Mouse (Mus musculus): ENCODE measurements around the gene Cdh13. TPM values are rescaled to one million over a fixed set of nuclear protein-coding genes. Genes with fewer than 3 reads are reported as not detected.
"Not testable (repeated sequence)": the region's sequence is repeated elsewhere in the genome, so short reads cannot be mapped to it uniquely, and the experiment has no call there.

The Cdh13 gene
- polyA plus RNA-seq, 1 experiment = 30.7 TPM

DNA sequence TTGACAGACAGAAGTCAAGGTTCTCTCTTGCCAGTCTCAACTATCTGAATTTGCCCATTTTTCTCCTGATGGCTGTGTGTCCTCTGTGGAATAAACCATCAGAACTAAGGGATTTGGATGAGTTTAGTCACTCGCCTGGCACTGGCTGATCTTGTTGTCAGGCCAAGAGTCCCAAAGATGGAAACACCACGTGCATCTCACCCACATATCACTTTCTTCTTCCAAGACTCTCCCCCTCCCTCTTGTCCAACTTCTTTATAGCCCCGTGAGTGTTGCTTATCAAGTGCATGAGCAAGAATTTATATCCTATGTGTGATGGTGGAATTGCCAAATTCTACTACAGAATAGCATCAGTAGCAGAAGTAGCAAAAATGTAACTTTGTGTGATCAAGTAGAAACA is 439.4 kb downstream of the Cdh13 start:
- Histone ChIP-seq H3K4me1 (ENCODE audit: control insufficient read depth, insufficient read depth, insufficient read length, low read length) (no peaks in the 10 kb centered on the region), H3K27ac (replicated peaks; ENCODE audit: low read depth, low read length) (no peak overlapping the region), H3K4me3 (ENCODE audit: insufficient read depth, low read depth, low read length) (no peak overlapping the region)

DNA sequence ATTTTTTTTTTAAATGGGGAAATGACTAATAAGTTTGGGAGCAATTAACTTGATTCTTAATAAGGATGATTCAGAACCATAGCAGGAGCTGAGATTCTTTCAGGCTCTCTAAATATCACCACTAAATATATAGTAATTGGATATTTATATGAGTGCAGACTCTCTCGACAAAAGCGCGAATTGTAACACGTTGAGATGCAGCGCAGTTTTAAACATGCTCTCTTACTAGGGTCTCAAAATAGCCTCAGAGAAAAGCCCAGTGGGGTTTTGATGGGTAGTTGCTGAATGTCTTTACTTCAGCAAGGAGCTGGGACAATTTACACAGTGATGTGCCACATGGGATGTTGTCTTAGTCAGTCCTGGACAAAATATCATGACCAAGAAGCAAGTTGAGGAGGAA is 442.1 kb downstream of the Cdh13 start:
- H3K4me1 ChIP-seq (ENCODE audit: control insufficient read depth, insufficient read depth, insufficient read length, low read length) = no peaks in the 10 kb centered on the region
- H3K4me3 ChIP-seq (ENCODE audit: insufficient read depth, low read depth, low read length) = no peak overlapping the region
- H3K27ac ChIP-seq (replicated peaks; ENCODE audit: low read depth, low read length) = no peak overlapping the region

DNA sequence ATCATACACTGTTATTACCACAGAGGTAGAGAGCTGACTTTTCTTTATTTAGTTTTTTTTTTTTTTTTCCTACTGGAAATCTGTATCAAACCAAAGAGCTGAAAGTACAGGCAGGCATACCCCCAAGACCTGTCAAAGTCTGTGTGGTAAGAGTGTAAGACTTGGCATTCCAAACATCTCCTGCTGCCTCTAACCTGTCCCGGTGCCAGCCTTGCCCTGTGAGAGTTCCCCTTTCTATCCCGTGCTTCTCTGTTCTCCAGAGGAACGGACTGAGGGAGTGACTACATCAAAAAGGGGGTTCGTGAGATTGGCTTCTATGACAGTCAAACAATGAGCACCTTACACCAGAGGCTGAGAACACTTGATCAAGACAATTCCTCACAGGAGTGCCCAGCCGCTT is 458.2 kb downstream of the Cdh13 start:
- no peaks in the 10 kb centered on the region for H3K4me1 ChIP-seq (ENCODE audit: control insufficient read depth, insufficient read depth, insufficient read length, low read length)
- H3K27ac ChIP-seq (replicated peaks; ENCODE audit: low read depth, low read length) = no peak overlapping the region
- H3K4me3 ChIP-seq (ENCODE audit: insufficient read depth, low read depth, low read length) = no peak overlapping the region

DNA sequence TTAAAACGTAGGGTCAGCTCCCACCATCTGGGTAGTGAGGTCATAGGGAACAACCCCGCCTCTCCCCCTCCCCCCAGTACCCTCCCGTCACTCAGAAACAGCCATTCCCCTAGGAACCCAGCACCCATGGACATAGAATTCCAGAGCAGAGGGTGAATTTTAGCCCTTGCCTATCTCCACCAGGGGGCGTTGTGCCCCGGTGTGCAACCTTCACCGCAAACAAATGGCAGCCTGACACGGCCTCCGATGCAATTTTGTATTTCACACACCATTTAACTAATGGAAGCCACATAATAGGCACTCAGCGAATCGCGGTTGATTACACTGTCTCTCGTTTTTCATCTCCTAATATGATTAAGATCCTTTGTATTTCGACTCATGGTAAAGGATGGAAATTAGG is 461.5 kb downstream of the Cdh13 start:
- Histone ChIP-seq H3K4me1 (ENCODE audit: control insufficient read depth, insufficient read depth, insufficient read length, low read length) (no peaks in the 10 kb centered on the region), H3K27ac (replicated peaks; ENCODE audit: low read depth, low read length) (no peak overlapping the region), H3K4me3 (ENCODE audit: insufficient read depth, low read depth, low read length) (no peak overlapping the region)

DNA sequence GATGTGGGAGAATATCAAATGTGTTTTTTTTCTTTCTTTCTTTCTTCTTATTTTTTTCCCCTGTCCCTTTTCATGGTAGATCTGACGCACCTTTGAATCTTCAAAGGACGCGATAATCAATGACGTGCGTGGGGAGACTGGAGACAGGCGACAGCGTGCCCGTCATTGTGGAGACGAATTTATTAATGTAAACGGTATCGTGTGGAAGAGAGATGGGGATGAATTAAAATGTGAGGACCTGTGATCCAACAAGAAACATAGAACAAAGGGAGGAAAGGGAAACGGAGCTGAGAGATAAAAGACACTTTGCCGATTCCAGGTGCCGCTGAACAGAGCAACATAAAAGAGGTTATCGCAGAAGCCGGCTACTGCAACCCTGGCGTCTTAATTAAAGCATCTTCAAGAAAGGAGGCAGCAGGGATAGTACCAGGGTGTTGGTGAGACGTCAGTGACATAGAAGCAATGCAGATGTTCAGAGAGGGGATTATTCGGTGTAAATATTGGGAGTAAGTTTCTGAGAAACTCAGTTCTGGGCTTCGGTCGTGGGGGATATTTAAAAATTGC is 464.6 kb downstream of the Cdh13 start:
- H3K27ac ChIP-seq (replicated peaks; ENCODE audit: low read depth, low read length) = no peak overlapping the region
- no peaks in the 10 kb centered on the region for H3K4me1 ChIP-seq (ENCODE audit: control insufficient read depth, insufficient read depth, insufficient read length, low read length)
- H3K4me3 ChIP-seq (ENCODE audit: insufficient read depth, low read depth, low read length) = no peak overlapping the region

DNA sequence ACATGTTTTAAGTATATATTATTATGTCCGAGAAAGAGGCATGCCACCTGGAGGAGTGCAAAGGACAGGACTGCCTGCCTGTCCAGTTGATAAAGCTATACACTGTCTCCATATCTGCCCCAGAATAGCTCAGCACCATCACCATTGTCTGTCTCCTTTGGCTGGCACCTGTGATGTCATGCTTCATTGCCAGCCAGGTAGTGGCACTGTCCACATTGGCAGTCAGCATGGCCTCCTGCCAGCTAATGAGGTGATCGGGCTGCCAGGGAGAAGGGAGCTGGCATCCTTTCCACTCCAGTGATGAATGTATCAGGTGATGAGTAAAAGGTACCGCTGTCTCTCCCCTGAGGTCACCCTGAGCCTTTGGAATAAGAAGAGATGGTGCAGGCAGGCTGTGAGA is 465.7 kb downstream of the Cdh13 start:
- Histone ChIP-seq H3K4me3 (ENCODE audit: insufficient read depth, low read depth, low read length) (no peak overlapping the region), H3K27ac (replicated peaks; ENCODE audit: low read depth, low read length) (no peak overlapping the region), H3K4me1 (ENCODE audit: control insufficient read depth, insufficient read depth, insufficient read length, low read length) (no peaks in the 10 kb centered on the region)

DNA sequence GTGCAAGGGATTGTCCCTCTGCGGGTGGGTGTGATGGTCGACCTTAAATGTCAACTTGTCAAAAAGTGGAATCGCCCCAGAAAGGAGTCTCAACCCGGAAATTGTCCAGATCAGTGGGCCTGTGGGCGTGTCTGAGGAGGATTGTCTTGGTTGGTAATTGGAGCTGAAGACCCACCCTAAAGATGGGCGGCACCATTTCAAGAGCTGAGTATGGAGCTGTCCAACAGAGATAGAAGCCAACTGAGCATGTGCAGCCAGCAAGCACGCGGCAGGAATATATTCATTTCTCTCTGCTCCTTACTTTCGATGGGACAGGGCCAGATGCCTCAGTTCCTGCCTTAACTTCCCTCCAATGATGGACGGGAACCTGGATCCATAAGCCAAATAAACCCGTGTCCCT is 466.3 kb downstream of the Cdh13 start:
- Histone ChIP-seq H3K4me3 (ENCODE audit: insufficient read depth, low read depth, low read length) (no peak overlapping the region), H3K27ac (replicated peaks; ENCODE audit: low read depth, low read length) (no peak overlapping the region), H3K4me1 (ENCODE audit: control insufficient read depth, insufficient read depth, insufficient read length, low read length) (no peaks in the 10 kb centered on the region)

DNA sequence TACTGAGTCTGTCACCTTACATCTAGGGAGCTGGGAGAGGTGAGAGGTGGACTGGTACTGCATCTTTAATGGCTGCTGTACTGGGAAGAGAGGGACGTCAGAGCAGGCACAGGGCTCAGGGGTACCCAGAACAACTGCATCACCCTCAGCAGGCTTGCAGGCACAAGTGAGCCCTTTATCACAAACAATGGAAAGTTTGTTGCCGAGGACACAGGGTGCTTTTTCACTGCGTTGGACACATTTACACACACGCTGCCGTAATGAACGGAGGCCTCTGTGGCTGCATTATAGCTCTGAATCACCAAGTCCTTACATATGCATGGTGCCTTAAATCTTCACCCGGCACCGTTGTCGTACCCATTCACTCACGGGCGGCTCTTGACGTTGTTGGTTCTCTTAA is 470.2 kb downstream of the Cdh13 start:
- Histone ChIP-seq H3K4me3 (ENCODE audit: insufficient read depth, low read depth, low read length) (no peak overlapping the region), H3K27ac (replicated peaks; ENCODE audit: low read depth, low read length) (no peak overlapping the region), H3K4me1 (ENCODE audit: control insufficient read depth, insufficient read depth, insufficient read length, low read length) (no peaks in the 10 kb centered on the region)

DNA sequence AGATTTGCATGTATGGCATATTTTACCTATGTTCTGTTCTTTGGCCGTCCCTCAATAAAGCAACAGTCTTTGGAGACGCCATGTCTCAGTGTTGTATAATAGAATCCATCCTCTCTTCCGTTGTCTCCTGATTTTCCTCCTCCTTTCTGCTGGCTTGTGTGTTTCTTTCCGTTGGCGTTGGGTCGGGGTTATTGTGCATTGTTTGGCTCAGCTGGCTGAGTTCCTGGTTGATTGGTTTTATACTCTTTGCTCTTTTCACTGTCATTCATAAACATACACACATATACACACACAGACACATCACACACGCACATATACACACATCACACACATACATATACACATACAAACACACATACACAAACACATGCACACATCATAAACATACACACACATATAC is 470.6 kb downstream of the Cdh13 start:
- Histone ChIP-seq H3K4me3 (ENCODE audit: insufficient read depth, low read depth, low read length) (no peak overlapping the region), H3K27ac (replicated peaks; ENCODE audit: low read depth, low read length) (no peak overlapping the region), H3K4me1 (ENCODE audit: control insufficient read depth, insufficient read depth, insufficient read length, low read length) (no peaks in the 10 kb centered on the region)

DNA sequence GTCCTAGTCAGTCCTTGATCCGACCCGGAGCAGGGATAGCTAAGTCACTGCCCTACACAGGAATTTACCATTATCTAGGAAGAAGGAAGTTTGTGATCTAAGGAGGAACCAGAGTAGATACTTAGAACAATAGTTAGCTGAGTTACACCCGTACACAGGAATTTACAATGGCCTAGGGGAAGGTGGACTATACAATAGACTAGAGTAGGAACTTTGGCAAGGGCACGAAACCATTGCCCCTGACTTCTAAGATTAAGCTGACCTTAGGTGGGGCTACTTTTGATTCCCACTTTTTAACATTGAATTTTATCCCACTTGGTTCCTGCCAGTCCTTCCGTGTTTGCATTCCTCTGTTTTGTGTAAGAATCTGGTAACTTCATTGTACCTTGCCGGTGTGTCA is 494.0 kb downstream of the Cdh13 start:
- 0 out of 2 replicates have a peak overlapping the region, but pooled peaks have one; percentile 40 for H3K27ac ChIP-seq (replicated peaks; ENCODE audit: low read depth, low read length)
- not testable (repeated sequence) for H3K4me3 ChIP-seq (ENCODE audit: insufficient read depth, low read depth, low read length); H3K4me1 ChIP-seq (ENCODE audit: control insufficient read depth, insufficient read depth, insufficient read length, low read length)

DNA sequence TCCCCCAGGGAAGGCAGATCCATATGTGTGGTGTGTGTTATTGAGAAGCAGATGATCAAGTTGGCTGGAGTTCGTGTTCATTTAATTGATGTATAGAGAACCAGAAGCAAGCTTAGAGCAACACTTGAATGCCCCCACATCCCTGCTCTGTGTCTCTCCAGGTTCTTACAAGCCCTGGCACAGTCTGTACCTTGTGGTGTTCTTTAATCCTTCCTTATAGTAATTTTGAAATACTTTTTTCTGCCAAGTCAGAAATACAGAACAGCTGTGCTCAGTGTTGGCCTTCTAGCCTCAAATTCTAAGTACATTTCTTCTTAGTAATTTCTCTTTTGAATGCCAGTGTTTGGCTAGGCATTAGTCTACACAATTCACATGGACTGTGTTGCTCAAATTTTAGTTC is 494.8 kb downstream of the Cdh13 start:
- H3K27ac ChIP-seq (replicated peaks; ENCODE audit: low read depth, low read length) = no peak overlapping the region
- H3K4me3 ChIP-seq (ENCODE audit: insufficient read depth, low read depth, low read length) = no peak overlapping the region
- no peaks in the 10 kb centered on the region; the same call in 1 of the 2 replicates for H3K4me1 ChIP-seq (ENCODE audit: control insufficient read depth, insufficient read depth, insufficient read length, low read length)

DNA sequence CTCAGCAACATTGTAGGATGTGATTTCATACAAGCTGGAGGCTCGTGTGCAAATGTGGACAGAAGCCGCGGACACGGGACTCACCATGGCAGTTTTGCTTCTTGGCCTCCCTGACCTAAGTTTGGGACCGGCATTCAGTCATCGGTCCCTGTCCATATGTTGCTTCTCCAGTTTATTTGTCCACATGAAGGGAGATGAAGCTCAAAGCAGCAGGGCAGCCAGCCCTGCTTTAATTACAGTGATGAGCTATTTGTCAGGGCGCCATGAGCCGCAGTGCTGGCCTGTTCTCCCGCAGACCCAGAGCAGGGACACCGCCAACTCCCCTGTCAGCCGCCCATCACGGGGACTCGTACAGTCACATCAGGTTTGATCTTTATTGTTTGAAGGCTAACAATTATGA is 502.1 kb downstream of the Cdh13 start:
- H3K4me1 ChIP-seq (ENCODE audit: control insufficient read depth, insufficient read depth, insufficient read length, low read length) = peaks cover 5% of the 10 kb centered on the region; the same call in 1 of the 2 replicates
- H3K27ac ChIP-seq (replicated peaks; ENCODE audit: low read depth, low read length) = no peak overlapping the region
- no peak overlapping the region for H3K4me3 ChIP-seq (ENCODE audit: insufficient read depth, low read depth, low read length)

DNA sequence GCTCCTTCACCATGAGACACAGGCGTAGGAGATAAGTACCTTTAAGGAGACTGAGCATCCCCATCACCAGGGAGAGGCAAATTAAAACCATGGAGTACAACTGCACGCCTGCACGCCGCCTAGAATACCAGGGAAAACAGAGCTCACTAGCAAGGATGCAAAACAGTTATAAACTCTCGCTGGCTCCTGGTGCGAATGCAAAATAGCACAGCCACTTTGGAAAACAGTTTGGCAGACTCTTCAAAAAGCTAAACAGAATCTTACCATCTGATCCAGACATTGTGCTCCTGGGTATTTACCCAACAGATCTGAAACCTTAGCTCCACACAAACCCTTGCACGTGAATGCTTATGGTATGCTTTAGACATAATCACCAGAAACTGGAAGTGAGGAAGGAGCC is 506.1 kb downstream of the Cdh13 start:
- Histone ChIP-seq H3K4me3 (ENCODE audit: insufficient read depth, low read depth, low read length) (no peak overlapping the region), H3K27ac (replicated peaks; ENCODE audit: low read depth, low read length) (no peak overlapping the region), H3K4me1 (ENCODE audit: control insufficient read depth, insufficient read depth, insufficient read length, low read length) (peaks cover 5% of the 10 kb centered on the region; the same call in 1 of the 2 replicates)

DNA sequence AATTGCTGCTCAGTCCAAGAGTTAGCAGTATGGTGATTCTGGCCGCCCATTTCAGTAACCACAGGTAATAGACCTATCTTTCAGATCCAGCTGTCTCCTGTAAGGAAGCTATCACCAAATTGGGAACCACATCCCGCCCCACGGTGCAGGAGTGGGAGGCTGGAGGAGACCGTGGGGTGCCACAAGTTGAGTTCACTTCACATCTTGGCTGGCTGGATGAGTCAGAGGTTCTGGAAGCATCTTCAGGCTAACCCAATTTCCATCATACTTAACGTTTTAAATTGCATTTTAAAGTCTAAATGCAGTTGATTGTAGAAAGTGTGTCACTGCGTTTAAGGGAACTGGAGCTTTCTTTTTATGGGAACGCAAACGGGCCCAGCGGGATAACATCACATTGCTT is 511.4 kb downstream of the Cdh13 start:
- no peaks in the 10 kb centered on the region for H3K4me1 ChIP-seq (ENCODE audit: control insufficient read depth, insufficient read depth, insufficient read length, low read length)
- H3K4me3 ChIP-seq (ENCODE audit: insufficient read depth, low read depth, low read length) = no peak overlapping the region
- H3K27ac ChIP-seq (replicated peaks; ENCODE audit: low read depth, low read length) = no peak overlapping the region

DNA sequence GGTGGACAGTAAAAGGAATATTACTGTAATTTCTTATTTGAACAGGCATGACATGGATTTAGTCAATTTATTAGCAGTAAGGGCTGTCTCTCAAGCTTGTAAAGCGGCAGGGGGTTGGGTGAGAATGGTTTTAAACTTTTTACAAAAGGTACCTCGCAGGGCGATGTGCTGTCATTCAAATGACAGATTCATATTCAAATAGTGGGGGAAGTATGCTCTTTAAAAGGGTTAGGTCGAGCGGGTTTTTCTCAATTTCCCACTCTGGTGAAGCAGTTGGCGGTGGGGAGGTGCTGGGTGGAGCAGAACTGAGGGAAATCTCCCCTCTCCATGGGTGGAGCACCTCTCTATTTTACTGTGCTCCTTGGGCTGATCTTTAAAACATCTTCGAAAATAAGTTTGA is 513.0 kb downstream of the Cdh13 start:
- Histone ChIP-seq H3K27ac (replicated peaks; ENCODE audit: low read depth, low read length) (no peak overlapping the region), H3K4me1 (ENCODE audit: control insufficient read depth, insufficient read depth, insufficient read length, low read length) (no peaks in the 10 kb centered on the region), H3K4me3 (ENCODE audit: insufficient read depth, low read depth, low read length) (no peak overlapping the region)

DNA sequence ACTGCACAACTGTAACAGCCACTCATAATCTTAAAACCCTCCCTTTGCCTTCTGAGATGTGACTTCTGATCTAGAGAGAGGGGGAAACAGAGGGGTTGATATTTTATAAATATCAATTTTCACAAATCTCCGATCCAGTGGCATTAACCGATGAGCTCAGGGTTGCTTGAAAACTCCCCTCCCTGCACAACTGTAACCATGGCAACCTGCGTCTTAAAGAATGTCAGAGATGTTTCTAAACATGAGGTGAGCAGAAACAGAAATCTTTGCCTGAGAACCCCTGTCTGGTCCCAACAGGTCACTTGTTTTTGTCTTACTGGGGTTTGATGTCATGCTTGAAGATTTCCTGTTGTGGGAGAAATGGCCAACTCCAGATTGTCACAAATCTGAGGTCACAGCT is 513.6 kb downstream of the Cdh13 start:
- no peaks in the 10 kb centered on the region for H3K4me1 ChIP-seq (ENCODE audit: control insufficient read depth, insufficient read depth, insufficient read length, low read length)
- H3K4me3 ChIP-seq (ENCODE audit: insufficient read depth, low read depth, low read length) = no peak overlapping the region
- no peak overlapping the region for H3K27ac ChIP-seq (replicated peaks; ENCODE audit: low read depth, low read length)

DNA sequence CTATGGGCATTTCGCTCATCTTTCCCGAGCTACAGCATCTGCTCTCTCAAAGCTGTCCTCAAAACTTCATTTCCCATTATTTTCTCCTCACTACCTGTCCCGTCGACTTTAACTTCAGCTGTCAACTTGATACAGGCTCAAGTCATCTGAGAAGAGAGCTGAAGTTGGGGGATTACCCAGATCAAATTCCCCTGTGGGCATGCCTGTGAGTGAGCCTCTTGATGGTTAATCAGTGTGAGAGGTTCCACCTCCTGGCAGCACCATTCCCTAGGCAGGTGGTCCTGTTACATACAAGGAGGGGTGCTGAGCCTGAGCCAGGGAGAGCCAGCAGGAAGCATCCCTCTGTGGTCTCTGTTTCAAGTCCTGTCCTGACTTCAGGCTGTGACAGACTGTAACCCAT is 519.6 kb downstream of the Cdh13 start:
- no peak overlapping the region for H3K27ac ChIP-seq (replicated peaks; ENCODE audit: low read depth, low read length)
- H3K4me1 ChIP-seq (ENCODE audit: control insufficient read depth, insufficient read depth, insufficient read length, low read length) = no peaks in the 10 kb centered on the region
- H3K4me3 ChIP-seq (ENCODE audit: insufficient read depth, low read depth, low read length) = no peak overlapping the region
